Mouse (Mus musculus) neural tube, embryonic 14.5 days (tissue): ENCODE measurements at regions not wholly inside any gene's neighbourhood (a gene's known extent, or its start where the extent isn't known, plus 50 kb on each side); places are given as distances from the start of the nearest gene placed in this dataset. TPM values are rescaled to one million over a fixed set of nuclear protein-coding genes. Genes with fewer than 3 reads are reported as not detected.

Experiments
- microRNA-seq: library from miRNA; unstranded; fragments of <30 nt; microRNA quantifications from one replicate; pipeline ENCODE4, GENCODE M21; 2016

Small RNA genes lying in the stretch of these regions (microRNA-seq; reads per million reads assigned to microRNA genes)
- not detected for gene Gm44497
